Mouse (Mus musculus) G1E-ER4 (cell line): ENCODE measurements around the gene Rhbdd2. TPM values are rescaled to one million over a fixed set of nuclear protein-coding genes. Genes with fewer than 3 reads are reported as not detected.

ENCODE experiments used
- GATA1 ChIP-seq: IDR thresholded peaks from one replicate; pipeline ENCODE4 v1.8.0; 2012; ENCODE audit warnings: low read length, inconsistent platforms
- polyA plus RNA-seq: library from polyadenylated mRNA; stranded (reverse); fragments of >175 nt; gene quantifications from 2 replicates; pipeline ENCODE4 v1.2.3, GENCODE M21; 2012

Gene Rhbdd2
- polyA plus RNA-seq, 1 experiment: 45.0 TPM

- peak; percentile 79 for TF ChIP-seq GATA1
Observed at GRCm38 (mm10) chr5:135642686-135643551, 10.5 kb downstream of the Rhbdd2 start.

GRCm38 (mm10) chr5:135643552-135643842, 11.1 kb downstream of the Rhbdd2 start:
- no peak for TF ChIP-seq GATA1

GRCm38 (mm10) chr5:135643869-135644268, 11.5 kb downstream of the Rhbdd2 start:
- TF ChIP-seq GATA1: no peak

GRCm38 (mm10) chr5:135645330-135645729, 12.9 kb downstream of the Rhbdd2 start:
- no peak for TF ChIP-seq GATA1

GRCm38 (mm10) chr5:135646038-135646437, 13.6 kb downstream of the Rhbdd2 start:
- no peak for TF ChIP-seq GATA1

- no peak for TF ChIP-seq GATA1
Observed at GRCm38 (mm10) chr5:135648461-135649308, 16.3 kb downstream of the Rhbdd2 start.

GRCm38 (mm10) chr5:135649309-135649633, 16.9 kb downstream of the Rhbdd2 start:
- no peak for TF ChIP-seq GATA1

GRCm38 (mm10) chr5:135651536-135651935, 19.1 kb downstream of the Rhbdd2 start:
- no peak for TF ChIP-seq GATA1

- no peak for TF ChIP-seq GATA1
Observed at GRCm38 (mm10) chr5:135653209-135653608, 20.8 kb downstream of the Rhbdd2 start.

GRCm38 (mm10) chr5:135656046-135656445, 23.6 kb downstream of the Rhbdd2 start:
- no peak for TF ChIP-seq GATA1

GRCm38 (mm10) chr5:135657128-135657527, 24.7 kb downstream of the Rhbdd2 start:
- TF ChIP-seq GATA1: no peak

GRCm38 (mm10) chr5:135657703-135658373, 25.4 kb downstream of the Rhbdd2 start:
- TF ChIP-seq GATA1: no peak

- TF ChIP-seq GATA1: no peak
Observed at GRCm38 (mm10) chr5:135659956-135660355, 27.5 kb downstream of the Rhbdd2 start.

- no peak for TF ChIP-seq GATA1
Observed at GRCm38 (mm10) chr5:135660535-135660934, 28.1 kb downstream of the Rhbdd2 start.

- TF ChIP-seq GATA1: no peak
Observed at GRCm38 (mm10) chr5:135666890-135667289, 34.5 kb downstream of the Rhbdd2 start.

GRCm38 (mm10) chr5:135668071-135668470, 35.7 kb downstream of the Rhbdd2 start:
- no peak for TF ChIP-seq GATA1
